Mouse (Mus musculus) cerebellum, adult 11 months (tissue): ENCODE measurements around the gene Sbno2.
A peak's percentile ranks its signal among the peaks of the same experiment; 100 is the strongest.
"Not testable (repeated sequence)": the region's sequence is repeated elsewhere in the genome, so short reads cannot be mapped to it uniquely, and the experiment has no call there.

Experiments
- DNase-seq: peaks from one replicate; pipeline ENCODE4 v3.0.0; 2022

Sbno2 gene

DNA sequence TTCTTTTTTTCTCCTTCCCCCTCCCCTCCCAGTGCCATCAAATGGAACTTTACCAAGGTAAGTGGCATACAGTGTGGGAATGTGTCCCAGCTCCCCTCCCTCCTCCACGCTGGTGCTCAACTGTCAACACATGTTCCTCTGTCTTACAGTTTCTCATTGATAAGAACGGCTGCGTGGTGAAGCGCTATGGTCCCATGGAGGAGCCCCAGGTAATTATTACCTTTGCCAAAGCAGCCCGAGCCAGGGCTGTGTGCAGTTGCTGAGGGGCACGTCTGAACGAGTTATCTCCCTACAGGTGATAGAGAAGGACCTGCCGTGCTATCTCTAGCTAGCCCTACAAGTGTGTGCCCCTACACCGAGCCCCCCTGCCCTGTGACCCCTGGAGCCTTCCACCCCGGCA lies 49.5 kb downstream of the Sbno2 start:
- DNase-seq, result no peak

DNA sequence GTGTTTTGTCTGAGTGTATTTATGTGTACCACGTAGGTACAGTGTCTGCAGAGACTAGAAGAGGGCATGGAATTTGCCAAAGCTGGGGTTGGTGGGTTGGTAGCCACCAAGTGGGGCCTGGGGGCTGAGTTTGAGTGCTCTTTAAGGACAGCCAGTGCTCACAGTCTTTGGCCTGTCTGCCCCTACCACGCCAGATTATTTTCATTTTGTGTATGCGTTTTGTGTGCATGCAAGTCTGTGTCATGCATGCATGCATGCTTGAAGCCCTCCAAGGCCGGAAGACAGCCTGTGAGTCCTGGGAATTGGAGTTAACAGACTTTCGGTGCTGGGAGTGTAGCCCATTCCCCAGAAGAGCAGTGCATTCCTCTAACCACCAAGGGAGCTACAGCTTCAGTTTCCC lies 50.0 kb downstream of the Sbno2 start:
- no peak for DNase-seq

DNA sequence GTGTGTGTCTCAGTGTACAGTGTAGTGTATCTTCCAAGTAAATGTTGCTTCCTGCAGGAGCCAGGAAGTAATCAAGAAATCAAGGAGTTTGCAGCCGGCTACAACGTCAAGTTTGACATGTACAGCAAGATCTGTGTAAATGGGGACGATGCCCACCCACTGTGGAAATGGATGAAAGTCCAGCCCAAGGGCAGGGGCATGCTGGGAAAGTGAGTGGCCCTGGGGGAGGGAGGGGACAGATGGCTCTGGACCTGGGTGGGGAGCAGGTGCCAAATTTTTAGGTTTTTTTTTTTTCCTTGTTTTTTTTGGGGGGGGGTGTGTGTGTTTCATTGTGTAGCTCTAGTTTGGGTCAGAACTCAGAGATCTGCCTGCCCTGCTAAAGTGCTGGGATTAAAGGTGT lies 50.5 kb downstream of the Sbno2 start:
- not testable (repeated sequence) for DNase-seq

DNA sequence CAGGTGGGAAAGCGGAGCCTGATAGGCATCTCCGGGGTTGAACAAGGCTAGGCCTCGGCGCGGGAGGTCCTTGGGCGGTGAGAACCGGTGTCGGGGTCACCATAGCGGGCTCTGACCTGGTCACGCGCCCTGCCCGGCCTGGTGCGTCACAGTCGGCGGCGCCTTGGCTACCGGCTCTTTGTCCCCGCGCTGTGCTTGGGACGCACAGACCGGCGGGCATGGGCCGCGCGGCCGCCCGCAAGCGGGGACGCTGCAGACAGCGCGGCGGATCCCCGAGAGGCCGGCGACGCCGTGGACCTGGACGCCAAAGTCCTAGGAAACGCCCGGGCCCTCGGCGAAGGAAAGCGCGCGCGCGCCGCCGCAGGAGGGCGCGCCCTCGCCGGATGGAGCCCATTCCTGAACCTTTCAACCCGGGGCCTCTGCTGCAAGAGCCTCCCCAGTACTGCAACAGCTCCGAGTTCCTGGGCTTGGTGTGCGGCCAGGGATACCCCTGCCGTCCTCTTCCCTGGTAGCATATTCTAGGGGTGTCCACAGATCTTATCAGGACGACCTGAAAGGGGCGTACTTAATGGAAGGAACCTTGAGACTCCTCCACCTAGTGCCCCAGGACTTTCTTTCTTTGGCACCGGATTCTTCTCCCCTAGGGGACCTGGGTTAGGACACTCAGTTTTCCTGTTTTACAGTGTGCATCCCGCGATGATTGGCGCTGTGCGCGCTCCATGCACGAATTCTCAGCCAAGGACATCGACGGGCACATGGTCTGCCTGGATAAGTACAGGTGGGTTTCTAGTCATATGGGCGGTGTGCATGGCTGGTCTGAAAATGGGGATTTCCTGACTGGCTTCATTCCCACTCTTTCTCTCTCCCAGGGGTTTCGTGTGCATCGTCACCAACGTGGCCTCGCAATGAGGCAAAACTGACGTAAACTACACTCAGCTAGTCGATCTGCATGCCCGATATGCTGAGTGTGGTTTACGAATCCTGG lies 51.2 kb downstream of the Sbno2 start:
- DNase-seq, result peak; percentile 66

DNA sequence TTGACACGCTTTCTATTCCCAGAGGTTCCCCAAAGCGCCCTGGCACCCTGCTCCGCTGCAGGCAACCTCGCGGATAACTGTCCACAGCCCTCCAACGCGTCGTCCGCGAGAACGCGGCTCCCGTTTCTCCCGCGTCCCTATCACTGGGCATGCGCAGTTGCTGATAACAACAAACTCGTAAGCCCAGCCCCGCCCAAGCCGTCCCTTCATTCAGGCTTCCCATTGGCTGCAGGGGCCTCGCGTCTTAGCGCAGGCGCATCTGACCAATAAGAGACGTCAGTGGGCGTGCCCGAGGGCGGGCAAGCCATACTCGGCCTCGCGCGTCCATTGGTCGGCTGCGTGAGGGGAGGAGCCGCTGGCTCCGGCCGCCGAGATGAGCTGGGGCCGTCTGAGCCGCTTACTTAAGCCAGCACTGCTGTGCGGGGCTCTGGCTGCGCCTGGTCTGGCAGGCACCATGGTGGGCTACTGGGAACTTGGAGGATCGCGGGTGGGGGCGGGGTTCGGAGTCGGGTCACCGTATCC lies 52.1 kb downstream of the Sbno2 start:
- DNase-seq, result peak; percentile 100

DNA sequence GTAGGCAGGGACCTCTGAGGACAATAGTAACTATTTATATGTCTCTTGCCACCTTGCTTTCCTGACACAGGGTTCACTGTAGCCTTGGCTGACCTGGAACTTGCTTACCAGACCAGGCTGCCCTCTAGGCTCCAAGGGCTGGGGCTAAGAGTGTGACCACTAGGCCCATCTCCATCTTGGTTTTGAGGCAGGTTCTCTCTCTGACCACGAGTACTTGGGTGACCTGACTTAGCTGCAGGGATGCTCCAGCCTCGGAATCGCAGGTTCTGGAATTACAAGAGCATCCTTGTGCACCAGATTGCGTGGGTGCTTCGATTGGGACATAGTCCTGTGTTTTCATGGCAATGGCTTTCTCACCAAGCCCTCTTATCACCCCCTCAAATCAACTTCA lies 53.0 kb downstream of the Sbno2 start:
- no peak for DNase-seq

DNA sequence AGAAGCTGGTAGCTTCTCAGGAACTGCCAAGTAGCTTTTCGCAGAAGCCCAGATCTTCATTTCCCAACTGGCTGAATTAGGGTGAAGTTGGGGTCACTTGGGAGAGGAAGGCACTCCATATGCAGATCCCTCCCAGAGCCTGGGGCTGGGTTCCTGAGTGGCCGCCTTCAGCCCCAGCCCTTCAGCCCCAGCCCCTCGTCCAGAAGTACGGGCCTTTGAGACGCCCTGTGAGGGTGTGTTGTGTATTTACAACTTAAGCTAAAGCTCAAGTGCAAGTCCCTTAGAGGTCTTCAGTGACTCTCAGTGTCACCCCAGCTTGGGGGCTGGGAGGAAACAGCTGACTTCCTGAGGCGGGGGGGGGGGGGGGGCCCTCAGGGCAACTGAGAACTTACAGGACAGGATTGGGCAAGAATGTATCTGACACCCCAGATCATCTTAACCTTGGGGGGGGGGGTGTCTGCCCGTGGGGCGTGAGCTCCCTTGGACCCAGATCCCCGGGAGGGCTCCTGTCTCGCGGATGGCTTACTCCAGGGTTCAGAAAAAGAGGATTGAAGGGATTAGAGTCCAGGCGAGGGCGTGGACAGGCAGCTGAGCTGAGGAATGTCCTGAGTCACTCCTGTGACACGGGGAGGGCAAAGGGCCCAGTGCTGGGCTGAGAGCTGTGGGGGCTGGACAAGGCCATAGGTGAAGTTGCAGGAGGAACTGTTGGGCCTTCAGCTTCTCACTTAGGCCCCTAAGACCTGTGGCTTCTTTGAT lies 53.6 kb downstream of the Sbno2 start:
- DNase-seq, result no peak

DNA sequence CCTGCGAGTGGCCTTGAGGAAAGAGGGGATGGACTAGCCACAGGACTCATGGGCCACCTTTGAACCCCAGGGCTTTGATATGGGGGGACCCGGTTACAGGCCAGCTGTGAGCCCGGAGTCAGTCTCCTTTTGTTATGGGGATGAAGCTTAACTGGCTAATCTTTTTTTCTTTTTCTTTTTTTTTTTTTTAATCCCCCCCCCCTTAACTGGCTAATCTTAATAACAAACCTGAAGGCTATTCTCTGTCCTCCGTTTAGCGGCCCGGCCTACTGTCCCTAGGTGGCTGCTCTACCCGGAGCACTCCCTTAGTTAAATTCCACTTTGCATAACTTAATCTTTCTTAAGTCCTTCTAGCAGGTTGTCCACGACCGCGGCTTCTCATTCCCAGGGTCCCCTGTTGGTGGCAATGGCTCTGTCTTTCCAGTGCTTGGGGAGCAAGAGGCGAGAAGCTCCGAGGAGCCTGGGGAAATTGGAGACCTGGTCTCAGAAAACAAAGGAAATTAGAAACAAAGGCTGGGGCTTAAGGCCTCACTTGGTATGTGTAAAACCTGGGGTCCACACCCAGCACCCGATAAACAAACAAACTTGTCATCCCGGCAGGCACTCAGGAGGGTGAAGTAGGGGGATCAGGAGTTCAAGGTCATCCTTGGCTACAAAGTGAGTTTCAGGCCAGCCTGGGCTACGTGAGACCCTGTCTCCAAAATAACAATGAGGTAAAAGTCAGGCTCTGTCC lies 54.3 kb downstream of the Sbno2 start:
- DNase-seq, result no peak

DNA sequence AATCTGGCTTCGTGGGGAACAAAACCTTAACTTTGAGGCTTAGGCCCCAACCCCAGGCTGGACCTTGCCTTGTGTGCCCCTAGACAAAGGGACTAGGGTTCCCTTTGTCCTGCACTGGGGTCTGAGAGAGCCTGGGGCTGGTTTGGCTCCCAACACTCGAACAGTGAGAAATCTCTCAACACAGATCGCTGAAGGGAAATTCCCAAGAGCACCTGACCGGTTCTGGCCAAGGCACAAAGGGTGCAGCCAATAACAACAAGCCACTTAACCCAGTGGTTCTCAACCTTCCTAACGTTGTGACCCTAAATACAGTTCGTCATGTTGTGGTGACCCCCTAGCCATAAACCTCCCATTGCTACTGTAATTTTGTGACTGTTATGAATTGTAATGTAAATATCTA lies 55.1 kb downstream of the Sbno2 start:
- DNase-seq, result no peak

DNA sequence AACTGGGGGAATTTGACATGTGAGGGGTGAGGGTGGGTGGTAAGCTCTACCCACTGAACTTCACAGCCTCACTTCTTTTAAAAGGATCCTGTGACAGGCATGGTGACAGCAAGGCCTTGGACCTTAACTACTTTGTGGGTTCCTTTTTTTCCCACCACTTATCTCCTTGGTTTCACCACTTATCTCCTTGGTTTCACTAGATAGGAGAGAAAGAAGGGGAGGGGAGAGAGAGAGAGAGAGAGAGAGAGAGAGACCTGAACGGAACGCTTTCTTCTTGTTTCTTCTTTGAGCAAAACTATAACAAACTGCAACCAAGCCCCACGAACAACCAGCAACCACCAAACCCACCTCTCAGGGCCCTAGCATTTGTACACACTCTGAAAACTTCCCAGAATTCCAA lies 56.5 kb downstream of the Sbno2 start:
- DNase-seq, result no peak

DNA sequence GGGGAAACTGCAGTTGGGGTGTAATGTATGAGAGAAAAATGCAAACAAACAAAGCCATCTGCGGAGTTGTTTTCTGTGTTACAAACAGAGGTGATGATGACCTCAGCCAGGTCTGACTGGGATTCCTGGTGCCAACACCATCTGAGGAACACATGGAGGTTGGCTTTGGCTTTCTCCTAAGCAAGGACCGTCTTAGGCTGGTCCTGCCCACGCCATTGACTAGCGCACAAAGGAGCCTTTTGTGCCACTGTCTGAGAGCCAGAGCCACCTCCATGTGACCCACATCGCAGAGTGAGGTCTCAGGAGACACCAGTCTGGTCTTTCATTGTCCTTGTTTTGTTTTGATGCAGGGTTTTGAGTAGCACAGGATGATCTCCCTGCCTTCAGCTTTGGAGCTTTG lies 57.0 kb downstream of the Sbno2 start:
- DNase-seq, result no peak

DNA sequence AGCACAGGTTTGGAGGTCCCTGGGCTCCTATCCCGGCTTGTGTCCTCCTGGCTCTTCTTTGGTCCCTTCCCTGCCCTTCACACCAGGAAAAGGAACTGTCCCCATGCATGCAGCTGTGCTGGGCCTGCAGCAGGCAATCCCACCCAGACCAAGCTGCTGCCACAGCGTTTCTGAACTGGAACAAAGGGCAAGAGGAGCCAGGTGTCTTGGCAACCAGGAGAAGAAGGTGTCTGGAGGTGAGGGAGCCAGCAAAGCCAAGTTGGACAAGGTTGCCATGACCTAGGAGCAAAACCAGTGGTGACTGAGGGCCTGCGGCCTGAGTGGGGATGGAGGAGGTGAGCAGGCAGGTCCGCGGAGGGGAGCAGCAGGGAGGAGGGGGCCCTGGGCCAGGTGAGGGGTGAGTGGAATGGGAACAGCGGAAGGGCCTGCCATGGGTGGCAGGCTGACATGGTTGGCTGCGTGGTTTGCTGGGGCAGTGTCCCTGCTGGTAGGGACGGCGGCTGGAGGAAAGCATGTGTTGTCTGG lies 58.3 kb downstream of the Sbno2 start, which contains the start of gene Gpx4:
Gpx4 (plus strand) TSS at position 126 of the 525 bp plus-strand sequence.
- no peak for DNase-seq

DNA sequence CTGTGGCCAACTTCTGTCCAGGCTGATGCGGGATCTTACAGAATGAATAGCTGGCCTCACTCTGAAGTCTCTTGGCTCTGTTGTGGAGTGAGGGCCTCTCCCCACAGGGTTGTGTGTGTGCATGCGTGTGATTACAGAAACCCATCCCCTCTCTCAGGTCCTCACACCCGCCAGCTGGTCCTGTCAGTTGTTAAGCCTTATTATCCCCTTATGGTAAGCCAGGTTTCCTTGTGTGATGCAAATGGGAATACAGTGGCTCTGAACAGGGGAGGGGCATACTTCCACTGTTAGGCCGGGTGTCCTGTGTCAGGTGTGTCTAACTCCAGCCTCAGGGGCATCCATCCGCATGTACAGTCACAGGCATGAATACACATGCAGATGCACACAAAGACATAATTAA lies 59.6 kb downstream of the Sbno2 start:
- no peak for DNase-seq

DNA sequence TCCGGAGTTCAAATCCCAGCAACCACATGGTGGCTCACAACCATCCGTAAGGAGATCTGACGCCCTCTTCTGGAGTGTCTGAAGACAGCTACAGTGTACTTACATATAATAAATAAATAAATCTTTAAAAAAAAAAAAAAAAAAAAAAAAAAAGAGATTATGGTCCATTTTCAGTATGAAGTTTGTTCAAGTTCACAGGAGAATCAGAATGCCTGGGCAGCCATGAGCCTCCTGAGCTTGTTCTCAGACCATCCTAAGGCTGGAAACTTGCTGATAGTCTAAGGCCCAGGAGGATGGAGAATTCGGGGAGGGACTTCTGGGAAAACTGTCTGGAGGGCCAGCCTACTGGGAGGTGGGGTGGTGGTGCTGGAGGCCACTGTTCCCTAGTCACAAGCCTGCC lies 60.0 kb downstream of the Sbno2 start:
- DNase-seq, result not testable (repeated sequence)

DNA sequence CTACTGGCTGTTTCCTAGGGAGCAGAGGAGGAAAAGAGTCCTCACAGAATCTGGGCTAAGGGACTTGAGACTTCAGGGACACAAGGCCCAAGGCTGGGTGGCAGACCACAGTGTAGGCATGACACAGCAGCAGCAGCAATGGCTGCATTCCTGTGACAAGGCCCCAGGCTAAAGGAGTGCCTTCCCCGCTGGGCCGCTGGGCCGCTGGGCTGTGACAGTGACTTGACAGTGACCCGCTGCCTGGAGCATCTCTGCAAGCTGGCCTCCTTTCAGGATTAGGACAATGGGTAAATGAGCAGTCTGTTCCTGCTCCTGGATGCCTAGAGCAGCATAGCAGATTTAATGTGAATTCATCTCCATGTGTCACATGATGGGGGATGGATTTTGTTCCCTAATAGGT lies 61.3 kb downstream of the Sbno2 start:
- DNase-seq, result no peak

DNA sequence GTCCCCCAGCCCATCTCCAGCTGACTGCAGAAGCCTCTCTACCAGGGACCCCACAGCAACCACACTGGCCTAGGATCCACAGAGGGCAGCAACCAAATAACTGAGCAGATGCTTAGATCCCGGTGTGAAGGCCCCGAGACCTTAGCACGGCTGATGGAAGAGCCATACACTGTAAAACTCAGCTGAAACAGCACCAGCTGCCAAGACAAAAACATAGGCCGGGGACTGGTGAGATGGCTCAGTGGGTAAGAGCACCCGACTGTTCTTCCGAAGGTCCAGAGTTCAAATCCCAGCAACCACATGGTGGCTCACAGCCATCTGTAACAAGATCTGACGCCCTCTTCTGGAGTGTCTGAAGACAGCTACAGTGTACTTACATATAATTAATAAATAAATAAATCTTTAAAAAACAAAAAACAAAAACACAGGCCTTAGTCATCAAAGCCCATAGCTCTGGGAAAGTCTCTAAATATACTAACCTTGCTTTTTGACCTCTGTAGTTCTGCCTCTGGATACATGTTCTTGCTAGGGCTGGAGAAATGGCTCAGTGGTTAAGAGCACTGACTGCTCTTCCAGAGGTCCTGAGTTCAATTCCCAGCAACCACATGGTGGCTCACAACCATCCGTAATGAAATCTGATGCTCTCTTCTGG lies 63.8 kb downstream of the Sbno2 start:
- DNase-seq, result not testable (repeated sequence)

DNA sequence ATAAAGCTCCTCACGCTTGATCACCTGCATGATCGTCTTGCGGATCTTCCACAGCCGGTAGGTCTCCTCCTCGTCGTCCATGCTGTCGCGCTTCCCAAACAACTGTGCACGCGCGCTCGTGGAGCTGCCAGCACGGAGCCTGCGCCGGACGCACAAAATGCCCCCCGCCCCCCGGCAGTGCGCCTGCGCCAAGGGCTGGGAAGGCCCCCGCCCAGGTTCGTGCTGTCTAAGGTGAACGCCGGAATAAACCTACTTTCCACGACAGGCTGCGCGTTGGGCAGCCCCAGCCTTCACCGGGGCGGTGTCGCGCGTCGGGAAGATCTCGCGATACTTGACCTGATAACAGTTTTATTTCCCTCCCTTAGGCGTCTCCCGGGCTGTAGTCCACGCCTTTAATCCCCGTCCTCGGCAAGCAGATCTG lies 65.8 kb downstream of the Sbno2 start, which contains the start of gene Polr2e:
Polr2e (minus strand) TSS at position 237 of the 421 bp plus-strand sequence.
- DNase-seq, result peak; percentile 97

DNA sequence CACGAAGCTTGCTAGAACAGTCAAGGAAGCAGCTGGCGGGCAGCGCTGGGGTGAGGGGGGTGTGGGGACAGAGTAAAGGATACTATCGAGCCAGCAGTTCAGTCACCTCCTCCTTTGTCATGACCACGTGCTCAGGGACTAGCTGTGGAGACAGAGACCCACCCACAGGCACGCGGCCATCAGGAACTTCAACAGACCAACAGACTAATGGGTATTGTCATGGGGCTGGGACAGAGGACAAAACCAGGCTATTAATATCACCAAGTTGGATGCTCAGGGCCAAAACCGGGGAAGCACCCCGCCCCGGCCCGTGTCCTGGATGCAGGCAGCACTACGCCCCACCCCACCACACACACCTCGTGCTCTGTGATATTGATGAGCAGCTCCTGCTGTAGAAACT lies 68.5 kb downstream of the Sbno2 start:
- no peak for DNase-seq

DNA sequence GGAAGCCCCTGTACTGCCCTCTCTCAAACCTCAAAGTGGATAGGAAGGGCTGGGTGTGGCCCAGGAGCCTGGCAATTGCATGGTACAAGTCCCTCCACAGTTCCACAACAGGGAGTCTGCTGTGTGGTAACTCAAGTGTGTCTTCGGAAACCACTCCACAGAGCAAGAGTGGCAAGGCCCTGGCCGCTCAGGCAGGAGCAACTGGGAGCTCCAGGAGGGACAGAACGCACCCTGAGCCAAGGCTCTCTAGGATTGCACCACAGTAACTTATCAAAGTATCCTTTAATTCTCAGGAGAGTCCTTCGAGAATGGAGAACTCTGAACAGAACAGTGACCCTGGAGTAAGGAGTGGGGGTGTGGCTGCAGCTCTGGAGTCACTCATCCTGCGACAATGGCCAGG lies 69.7 kb downstream of the Sbno2 start:
- no peak for DNase-seq

DNA sequence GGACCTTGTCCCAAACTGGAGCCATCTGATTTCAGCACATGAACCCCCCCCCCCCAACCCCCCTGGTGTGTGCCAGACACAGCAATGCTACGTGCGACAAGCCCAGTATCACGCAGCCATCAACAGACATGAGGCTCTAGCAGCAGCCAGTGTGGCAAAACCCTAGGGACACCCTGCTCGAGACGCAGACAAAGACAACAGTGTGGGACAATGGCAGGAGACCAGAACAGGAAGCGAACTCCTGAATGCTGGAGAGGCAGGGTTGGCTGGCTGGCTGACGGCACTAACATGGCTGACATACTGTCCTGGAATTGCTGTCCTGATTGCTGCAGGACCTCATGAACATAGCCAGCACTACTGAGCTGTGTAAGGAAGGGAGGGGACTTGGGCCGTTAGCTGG lies 70.2 kb downstream of the Sbno2 start:
- no peak for DNase-seq

DNA sequence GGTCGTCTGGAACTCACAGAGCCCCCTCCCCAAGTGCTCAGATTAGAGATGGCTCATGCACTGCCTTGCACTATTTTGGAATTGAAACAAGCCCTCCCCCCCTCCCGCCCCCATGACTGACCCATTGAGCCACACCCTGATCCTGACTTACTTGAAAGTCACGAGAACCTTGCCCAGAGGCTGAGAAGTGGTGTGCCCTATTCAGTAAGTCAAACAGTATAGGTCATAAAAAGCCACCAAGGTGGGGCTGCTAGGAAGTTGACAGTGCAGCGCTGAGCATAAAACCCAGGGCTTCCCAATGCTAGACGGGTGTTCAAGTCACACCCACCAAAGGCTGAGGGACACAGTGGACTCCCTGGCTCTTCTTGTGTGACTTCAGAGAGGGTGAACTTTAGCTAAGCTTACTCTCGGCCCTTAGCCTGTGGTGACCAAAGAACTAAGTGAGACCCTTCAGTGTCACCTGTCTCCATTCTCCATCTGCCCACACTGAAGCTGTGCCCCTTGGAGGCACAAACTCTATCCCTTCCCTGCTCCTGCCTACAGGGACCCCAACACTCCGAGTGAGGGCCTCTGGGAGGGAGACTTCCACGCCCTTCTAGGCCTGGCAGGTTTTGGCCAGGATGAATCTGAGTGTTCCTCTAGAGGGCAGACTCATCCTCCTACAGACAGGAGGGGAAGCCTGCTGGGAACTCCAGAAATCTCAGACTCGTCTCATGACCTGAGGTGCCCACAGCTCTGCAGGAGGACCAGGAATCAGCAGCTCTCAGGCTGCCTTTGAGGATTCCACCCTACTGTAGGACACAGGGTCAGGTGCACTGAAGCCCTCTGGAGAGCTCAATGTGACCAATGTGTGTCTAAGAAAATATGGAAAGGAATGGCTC lies 71.6 kb downstream of the Sbno2 start:
- DNase-seq, result peak; percentile 46
